Mouse (Mus musculus) inflammation-experienced regulatory T-cells, adult 16 weeks (primary cell): ENCODE data around the gene Gm17693. TPM values are rescaled to one million over a fixed set of nuclear protein-coding genes. Genes with fewer than 3 reads are reported as not detected.

Experiments used
- polyA plus RNA-seq: library from polyadenylated mRNA; unstranded; fragments of 100-300 nt; shearing (Covaris generic); gene quantifications from one replicate; pipeline ENCODE4 v1.2.1, GENCODE M21; 2017

Gene Gm17693
- polyA plus RNA-seq, result not detected

GRCm38 (mm10) chrX:125705144-125705543 is at the start of gene Gm17693:
Gene Gm17693, plus strand, starts transcription at chrX:125705444.

